30 mouse cellular contexts compared by ENCODE assay signal in the genomic region with DNA sequence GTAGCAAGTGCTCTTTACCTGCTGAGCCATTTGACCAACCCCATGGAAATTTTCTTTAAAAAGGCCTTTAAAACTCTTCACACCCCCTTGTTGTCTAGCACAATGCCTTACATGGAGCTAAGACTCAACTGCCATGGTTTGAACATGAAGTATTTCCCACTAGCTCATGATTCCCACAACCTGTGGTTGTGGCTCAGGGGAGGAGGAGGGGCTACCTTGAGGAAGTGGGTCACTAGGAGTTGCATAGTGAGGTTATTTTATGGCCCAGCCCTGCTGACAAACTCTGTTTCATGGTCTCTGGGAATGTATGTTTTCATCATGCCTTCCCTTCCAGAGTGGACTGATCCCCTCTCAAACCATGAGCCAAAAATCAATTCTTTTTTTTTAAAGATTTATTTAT. TPM values are rescaled to one million over a fixed set of nuclear protein-coding genes. Genes with fewer than 3 reads are reported as not detected.
DNase-seq lines count a peak whose midpoint lies in the region; ATAC-seq and TF ChIP-seq lines count a peak whose summit lies in the region.
"Had no signal": no experiment of that assay in that cellular context is flagged by ENCODE, and none has a peak within 500 bp of the region (broad histone marks: within the 10 kb centered on the region; RNA-seq: fewer than 3 reads in every experiment).

No protein-coding gene starts in this region.

- DNase-seq in midbrain, embryonic 11.5 days (ENCODE audit: low spot score, missing footprints) = peak; percentile 80
- peak; percentile 11 for DNase-seq in 416B (ENCODE audit: low read depth)
- DNase-seq in lung, postnatal 0 days (ENCODE audit: low spot score) = no peak
- DNase-seq in urinary bladder, postnatal 4 days (ENCODE audit: low spot score in 2 of 2) = no peak
- DNase-seq in right cerebral cortex, postnatal 4 days = no peak
- DNase-seq: adrenal gland, adult 8-10 months; adrenal gland, postnatal 14 days; adrenal gland, postnatal 36 days; B cell, adult 2 months; cerebellum, adult 11-12 months; cerebellum, adult 2 months; cerebellum, adult 9-10 months; cerebellum, postnatal 10 days; cerebellum, postnatal 25 days; embryo, embryonic 11 days had no signal

- no peak overlapping the region for H3K4me2 ChIP-seq in midbrain, embryonic 11.5 days
- no peak overlapping the region for H3K4me2 ChIP-seq in midbrain, embryonic 15.5 days
- no peak overlapping the region for H3K4me2 ChIP-seq in intestine, embryonic 16.5 days (ENCODE audit: low read depth, low read length)
- no peak overlapping the region for H3K4me2 ChIP-seq in lung, postnatal 0 days (replicated peaks; ENCODE audit: low read depth, low read length)
- H3K4me2 ChIP-seq: embryonic facial prominence, embryonic 13.5 days; embryonic facial prominence, embryonic 15.5 days; forebrain, embryonic 12.5 days had no signal

- no peaks in the 10 kb centered on the region for H3K27me3 ChIP-seq in midbrain, embryonic 11.5 days (ENCODE audit: control insufficient read depth, insufficient read depth, low read length)
- no peaks in the 10 kb centered on the region for H3K27me3 ChIP-seq in midbrain, embryonic 15.5 days (replicated peaks)
- no peaks in the 10 kb centered on the region for H3K27me3 ChIP-seq in intestine, embryonic 16.5 days (replicated peaks; ENCODE audit: control insufficient read depth, insufficient read depth, low read length)
- H3K27me3 ChIP-seq in lung, postnatal 0 days (replicated peaks; ENCODE audit: insufficient read depth, low read length) = no peaks in the 10 kb centered on the region
- H3K27me3 ChIP-seq: CH12.LX; embryonic facial prominence, embryonic 13.5 days; embryonic facial prominence, embryonic 15.5 days; forebrain, embryonic 12.5 days; Patski had no signal

- H3K27ac ChIP-seq in midbrain, embryonic 11.5 days (ENCODE audit: low read depth, low read length) = no peak overlapping the region
- no peak overlapping the region for H3K27ac ChIP-seq in midbrain, embryonic 15.5 days
- H3K27ac ChIP-seq in intestine, embryonic 16.5 days (ENCODE audit: low read length) = no peak overlapping the region
- H3K27ac ChIP-seq in lung, postnatal 0 days (ENCODE audit: low read length) = no peak overlapping the region
- H3K27ac ChIP-seq: embryonic facial prominence, embryonic 13.5 days; embryonic facial prominence, embryonic 15.5 days; forebrain, embryonic 10.5 days; forebrain, embryonic 12.5 days had no signal

- no peak for ATAC-seq in midbrain, embryonic 11.5 days (ENCODE audit: low FRiP score)
- no peak for ATAC-seq in midbrain, embryonic 15.5 days (replicated peaks)
- ATAC-seq in common myeloid progenitor, adult 5-6 weeks (replicated peaks; ENCODE audit: low read depth, poor library complexity, severe bottlenecking) = peak; percentile 58
- ATAC-seq in intestine, embryonic 16.5 days = peak; percentile 21; the same call in 1 of the 2 replicates
- no peak for ATAC-seq in lung, postnatal 0 days
- ATAC-seq: activated CD4-positive, CD25-positive, alpha-beta regulatory T cell, adult 4 months; CD4-positive, CD25-positive, alpha-beta regulatory T cell, adult 4 months; forebrain, embryonic 14.5 days; forebrain, embryonic 16.5 days; Patski had no signal

- no peaks in the 10 kb centered on the region for H3K9me3 ChIP-seq in midbrain, embryonic 11.5 days (ENCODE audit: control insufficient read depth, low read length)
- H3K9me3 ChIP-seq in midbrain, embryonic 15.5 days = no peaks in the 10 kb centered on the region
- H3K9me3 ChIP-seq in intestine, embryonic 16.5 days (ENCODE audit: control insufficient read depth, low read length) = no peaks in the 10 kb centered on the region
- H3K9me3 ChIP-seq in lung, postnatal 0 days (ENCODE audit: low read length) = no peaks in the 10 kb centered on the region
- H3K9me3 ChIP-seq: embryonic facial prominence, embryonic 13.5 days; embryonic facial prominence, embryonic 15.5 days; forebrain, embryonic 10.5 days; forebrain, embryonic 12.5 days; G1E had no signal

- TF ChIP-seq EP300 in lung, postnatal 0 days (IDR thresholded peaks at IDR 0.05) = no peak

- TF ChIP-seq CTCF in lung, postnatal 0 days (IDR thresholded peaks at IDR 0.05) = no peak

- no peak overlapping the region for H3K9ac ChIP-seq in midbrain, embryonic 11.5 days (ENCODE audit: low read length)
- no peak overlapping the region for H3K9ac ChIP-seq in midbrain, embryonic 15.5 days
- no peak overlapping the region for H3K9ac ChIP-seq in intestine, embryonic 16.5 days (ENCODE audit: low read depth, low read length)
- H3K9ac ChIP-seq in lung, postnatal 0 days (replicated peaks; ENCODE audit: low read depth) = no peak overlapping the region
- H3K9ac ChIP-seq: embryonic facial prominence, embryonic 13.5 days; embryonic facial prominence, embryonic 15.5 days; forebrain, embryonic 12.5 days had no signal

- H3K36me3 ChIP-seq in midbrain, embryonic 11.5 days (ENCODE audit: control insufficient read depth, insufficient read depth, low read length) = no peaks in the 10 kb centered on the region
- H3K36me3 ChIP-seq in midbrain, embryonic 15.5 days (replicated peaks) = no peaks in the 10 kb centered on the region
- H3K36me3 ChIP-seq in intestine, embryonic 16.5 days (ENCODE audit: control insufficient read depth, insufficient read depth, low read length) = no peaks in the 10 kb centered on the region
- no peaks in the 10 kb centered on the region for H3K36me3 ChIP-seq in lung, postnatal 0 days (ENCODE audit: insufficient read depth, low read length)
- H3K36me3 ChIP-seq: embryonic facial prominence, embryonic 13.5 days; embryonic facial prominence, embryonic 15.5 days; forebrain, embryonic 10.5 days; forebrain, embryonic 12.5 days; G1E had no signal

- 0 out of 2 replicates have a peak, but pooled peaks cover 6% of the 10 kb centered on the region for H3K4me1 ChIP-seq in midbrain, embryonic 11.5 days (ENCODE audit: control insufficient read depth, insufficient read depth, low read length)
- H3K4me1 ChIP-seq in midbrain, embryonic 15.5 days = peaks cover 8% of the 10 kb centered on the region; the same call in 1 of the 2 replicates
- H3K4me1 ChIP-seq in intestine, embryonic 16.5 days (ENCODE audit: control insufficient read depth, insufficient read depth, low read length) = no peaks in the 10 kb centered on the region
- no peaks in the 10 kb centered on the region; the same call in 1 of the 2 replicates for H3K4me1 ChIP-seq in lung, postnatal 0 days (ENCODE audit: insufficient read depth, low read depth, low read length)
- H3K4me1 ChIP-seq: embryonic facial prominence, embryonic 15.5 days had no signal

- no peak overlapping the region for H3K4me3 ChIP-seq in midbrain, embryonic 11.5 days (ENCODE audit: low read depth, low read length)
- no peak overlapping the region for H3K4me3 ChIP-seq in midbrain, embryonic 15.5 days
- no peak overlapping the region for H3K4me3 ChIP-seq in intestine, embryonic 16.5 days (ENCODE audit: low read length)
- H3K4me3 ChIP-seq in lung, postnatal 0 days (ENCODE audit: low read depth, low read length) = no peak overlapping the region
- H3K4me3 ChIP-seq: embryonic facial prominence, embryonic 13.5 days; embryonic facial prominence, embryonic 15.5 days; erythroblast, embryonic 14.5 days; forebrain, embryonic 10.5 days; forebrain, embryonic 12.5 days had no signal

RNA-seq across cellular contexts. Expression of gene Magi3, which starts 53.9 kb away (rescaled TPM):
- polyA plus RNA-seq in midbrain, embryonic 11.5 days (2014; fragmentation: Nextera tagmentation; extraction: Ambion mirVana) = 4.2 and 5.0 TPM in 2 replicates
- 4.9 and 6.4 TPM in 2 replicates for polyA plus RNA-seq in midbrain, embryonic 15.5 days (2015; fragmentation: Nextera tagmentation; extraction: Ambion mirVana)
- 5.9 and 6.3 TPM in 2 replicates for total RNA-seq in common myeloid progenitor, adult 5-6 weeks (2017)
- polyA plus RNA-seq in intestine, embryonic 16.5 days (2015; fragmentation: Nextera tagmentation; extraction: Ambion mirVana) = 6.5 and 6.6 TPM in 2 replicates
- 7.0 and 11.3 TPM in 2 replicates for polyA plus RNA-seq in lung, postnatal 0 days (2015; fragmentation: Nextera tagmentation; extraction: Ambion mirVana)
- polyA plus RNA-seq: G1E had no signal

Comparison
In these comparisons a context has a peak if more than half of its experiments do, and no peak if none do; other contexts are left out.
1. ATAC-seq: peak in common myeloid progenitor, adult 5-6 weeks (single experiment) and intestine, embryonic 16.5 days (single experiment); none in midbrain, embryonic 11.5 days (single experiment), midbrain, embryonic 15.5 days (single experiment) and lung, postnatal 0 days (single experiment).
2. DNase-seq: peak in midbrain, embryonic 11.5 days (single experiment) and 416B (single experiment); none in lung, postnatal 0 days (single experiment), urinary bladder, postnatal 4 days (0 of 2) and right cerebral cortex, postnatal 4 days (single experiment).